Mouse (Mus musculus) layer of hippocampus, postnatal 25 days (tissue): ENCODE data around the gene Clic6. TPM values are rescaled to one million over a fixed set of nuclear protein-coding genes. Genes with fewer than 3 reads are reported as not detected.

Experiments
- DNase-seq, 2 experiments: peaks; one replicate each; pipeline ENCODE4 v3.0.0; 2022; ENCODE audit warnings: mixed read lengths in 2 of 2, low spot score in 1 of 2; ENCODE audit errors: extremely low spot score in 1 of 2
- total RNA-seq, 2 experiments: library from RNA; stranded (reverse); gene quantifications; 2 replicates each; pipeline ENCODE4 v1.2.3; 2021

Gene Clic6
- total RNA-seq, result 1 to 10 TPM; 1.2 TPM

GRCm38 (mm10) chr16:92485436-92485835, at the start of gene Clic6:
Gene Clic6, plus strand, starts transcription at chr16:92485736.
- no peak for DNase-seq

GRCm38 (mm10) chr16:92439775-92440174, 45.8 kb upstream of the Clic6 start:
- DNase-seq, result no peak

DNA sequence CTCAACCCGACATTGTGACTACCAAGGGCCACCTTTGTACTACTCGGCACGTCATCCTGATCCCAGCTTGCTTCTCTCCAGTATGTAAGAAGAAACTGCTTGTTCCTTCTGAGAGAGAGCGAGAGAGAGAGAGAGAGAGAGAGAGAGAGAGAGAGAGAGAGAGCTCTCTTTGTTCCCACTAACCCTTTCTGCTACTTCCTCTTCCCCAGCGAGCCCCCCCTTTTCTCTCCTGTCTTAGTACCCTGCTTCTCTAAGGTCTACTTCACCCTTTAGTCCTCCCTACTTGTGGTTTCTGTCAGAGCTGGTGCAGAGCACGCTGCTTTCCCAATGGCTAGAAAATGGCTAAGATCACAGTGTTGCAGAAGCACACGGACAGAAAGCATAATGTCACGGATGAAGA, 45.3 kb upstream of the Clic6 start:
- DNase-seq, result no peak

GRCm38 (mm10) chr16:92441203-92441602, 44.3 kb upstream of the Clic6 start:
- no peak for DNase-seq

DNA sequence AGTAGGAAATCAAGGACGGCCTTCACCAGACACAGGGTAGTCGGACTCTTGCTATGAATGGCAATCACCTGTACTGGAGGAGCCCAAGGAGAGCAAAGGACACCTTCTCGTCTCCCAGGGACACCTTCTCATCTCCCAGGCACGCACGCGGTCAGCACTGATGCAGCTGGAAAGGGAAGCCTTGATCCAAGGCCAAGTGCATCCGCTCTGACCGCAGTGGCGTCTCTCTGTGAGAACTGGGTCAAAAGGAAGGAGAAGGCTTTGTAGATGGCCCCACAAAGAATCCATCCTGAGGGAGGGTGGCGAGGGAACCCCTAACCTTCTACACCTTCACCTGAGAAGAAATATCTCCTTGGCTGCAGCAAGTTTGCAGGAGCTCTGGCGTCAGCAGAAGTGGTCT, 43.4 kb upstream of the Clic6 start:
- no peak for DNase-seq

- no peak for DNase-seq
Measured at GRCm38 (mm10) chr16:92442946-92443345, 42.6 kb upstream of the Clic6 start.

DNA sequence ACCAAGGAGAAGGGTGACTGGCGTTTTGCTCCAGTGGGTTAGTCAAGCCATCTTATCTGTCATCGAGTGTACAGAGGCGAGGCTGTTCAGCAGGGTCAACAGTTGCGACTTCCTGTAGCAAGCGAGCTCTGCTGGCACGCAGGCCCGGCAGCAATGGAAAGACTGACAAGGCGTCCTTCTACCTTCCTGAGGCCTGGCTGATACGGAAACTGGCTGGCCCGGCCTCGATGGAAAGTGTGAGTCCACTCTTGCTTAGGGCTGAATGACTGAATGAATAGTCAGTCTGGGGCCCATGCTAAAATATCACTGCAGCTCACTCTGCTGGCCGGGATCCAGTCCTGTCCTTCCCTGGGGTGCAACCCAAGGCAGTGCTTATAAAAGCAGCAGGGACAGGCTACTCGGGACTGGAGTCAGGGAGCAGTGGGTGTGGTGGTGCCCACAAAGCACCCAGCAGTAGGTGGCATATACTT, 41.9 kb upstream of the Clic6 start:
- DNase-seq, result no peak

- DNase-seq, result no peak
Measured at GRCm38 (mm10) chr16:92445377-92445776, 40.2 kb upstream of the Clic6 start.

DNA sequence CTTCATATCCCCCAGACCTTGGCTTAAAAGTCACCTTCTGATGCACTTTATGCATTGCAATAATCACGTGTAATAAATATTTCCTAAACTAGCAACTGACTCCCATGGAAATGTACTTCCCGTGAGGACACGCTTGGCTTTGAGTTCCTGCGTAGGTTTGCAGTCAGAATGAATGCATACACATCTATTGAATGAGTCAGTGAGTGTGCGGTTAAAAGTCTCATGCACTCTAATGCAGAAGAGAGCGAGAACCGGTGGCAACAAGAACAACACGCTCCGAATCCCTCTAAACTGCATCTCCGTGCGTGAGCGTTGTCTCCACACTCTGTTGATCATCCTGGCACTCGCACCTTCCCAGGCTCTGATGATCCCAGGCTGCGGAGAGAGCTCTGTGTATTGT, 36.5 kb upstream of the Clic6 start:
- no peak for DNase-seq

- DNase-seq, result no peak
Measured at GRCm38 (mm10) chr16:92450331-92450730, 35.2 kb upstream of the Clic6 start.

DNA sequence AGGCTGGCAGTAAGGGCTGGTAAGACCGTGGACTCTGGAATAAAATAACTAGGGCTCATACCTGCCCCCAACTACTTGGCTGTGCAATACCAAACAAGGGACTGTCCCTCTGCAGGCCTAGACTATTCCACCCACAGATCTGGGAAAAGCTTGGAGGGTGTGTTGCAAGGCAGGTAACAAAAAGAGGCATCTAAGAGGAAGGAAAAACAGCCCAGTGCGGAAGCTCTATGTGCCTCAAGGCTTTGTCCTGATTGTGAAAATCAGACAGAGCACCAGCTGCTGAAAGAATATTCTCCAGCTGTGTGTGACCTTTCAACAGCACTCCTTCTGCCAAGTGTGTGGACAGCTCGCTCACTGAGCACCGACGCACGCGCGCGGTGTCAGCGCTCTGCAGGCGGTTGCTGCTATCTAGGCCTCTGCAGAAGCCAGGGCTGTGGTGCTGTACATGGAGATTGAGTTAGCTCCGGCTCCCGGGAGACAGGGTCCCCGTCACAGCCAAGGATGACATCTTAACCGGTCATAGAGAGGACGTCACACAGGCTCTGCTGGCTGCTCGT, 33.9 kb upstream of the Clic6 start:
- DNase-seq, result no peak

- DNase-seq, result no peak
Measured at GRCm38 (mm10) chr16:92452609-92453008, 32.9 kb upstream of the Clic6 start.

DNA sequence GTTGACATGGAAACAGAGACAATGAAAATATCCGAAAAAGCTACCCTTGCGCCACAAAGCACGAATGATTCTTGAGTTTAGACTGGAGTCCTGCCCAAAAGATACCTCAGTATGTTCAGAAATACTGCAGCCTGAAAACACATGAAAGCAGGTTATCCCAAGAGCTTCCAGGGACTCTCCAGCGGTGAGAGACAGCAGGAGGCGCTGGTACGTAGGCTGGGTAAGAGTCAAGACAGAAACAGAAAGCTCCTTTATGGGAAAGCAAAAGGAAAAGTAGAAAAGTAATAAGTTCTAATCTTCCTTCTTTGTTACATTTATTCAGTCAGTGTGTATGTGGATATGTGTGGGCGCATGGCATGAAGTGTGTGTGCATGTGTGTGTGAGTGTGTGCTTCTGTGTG, 31.5 kb upstream of the Clic6 start:
- no peak for DNase-seq

DNA sequence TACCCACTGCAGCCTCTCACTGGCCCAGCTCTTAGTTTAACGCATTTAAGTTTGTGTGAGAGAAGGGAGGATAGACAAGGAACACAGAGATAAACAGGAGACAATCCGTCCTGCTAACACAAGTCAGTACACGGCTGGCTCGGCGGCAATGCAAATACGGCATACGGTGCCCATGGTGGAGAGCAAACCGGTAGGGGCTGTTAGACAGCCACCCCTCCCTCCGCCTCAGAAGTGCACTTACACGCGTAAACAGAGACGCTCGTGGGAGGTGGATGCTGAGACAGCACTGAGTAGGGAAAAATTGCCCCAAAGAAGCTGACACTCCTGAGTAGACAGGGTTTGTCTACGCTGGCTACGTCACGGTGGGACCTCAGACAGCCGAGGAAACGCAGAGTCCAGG, 31.0 kb upstream of the Clic6 start:
- no peak for DNase-seq

DNA sequence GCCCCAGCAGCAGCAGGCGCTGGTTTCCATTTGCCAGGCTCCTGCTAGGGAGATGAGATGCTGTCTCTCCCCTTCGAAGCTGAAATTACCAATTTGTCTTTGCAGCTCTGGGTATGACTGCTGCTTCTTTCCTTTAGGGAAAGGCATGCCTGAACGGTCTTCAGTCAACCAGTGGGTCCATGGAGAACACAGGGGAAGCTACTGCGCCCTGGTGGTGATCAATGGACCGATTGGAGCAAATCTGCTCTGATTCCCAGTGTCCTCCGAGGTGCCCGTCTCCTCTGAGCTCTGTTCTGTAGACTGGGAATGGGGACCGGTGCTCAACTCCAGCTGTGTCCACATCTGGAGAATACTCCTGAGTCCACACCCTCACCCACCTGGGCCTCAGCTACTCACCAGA, 30.0 kb upstream of the Clic6 start:
- DNase-seq, result no peak

DNA sequence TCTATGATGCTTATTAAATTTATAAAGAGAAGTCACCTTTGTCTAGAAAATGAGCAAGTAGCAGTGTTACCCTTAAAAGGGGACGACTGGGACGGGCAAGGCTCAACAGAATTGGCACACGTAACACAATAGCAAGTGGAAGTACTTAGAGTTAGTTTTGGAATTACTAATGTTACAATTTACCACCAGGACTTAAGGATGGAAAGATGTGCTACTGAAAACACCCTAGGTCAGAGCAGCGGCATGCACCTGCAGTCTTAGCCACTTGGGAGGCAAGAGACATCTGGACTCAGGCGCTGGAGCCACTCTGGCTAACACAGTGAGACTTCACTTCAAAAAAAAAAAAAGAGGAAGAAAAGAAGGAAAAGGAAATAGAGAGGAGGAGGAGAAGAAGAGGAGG, 29.6 kb upstream of the Clic6 start:
- DNase-seq, result no peak

GRCm38 (mm10) chr16:92457594-92457993, 27.9 kb upstream of the Clic6 start:
- DNase-seq, result peak; percentile 48 to 72

DNA sequence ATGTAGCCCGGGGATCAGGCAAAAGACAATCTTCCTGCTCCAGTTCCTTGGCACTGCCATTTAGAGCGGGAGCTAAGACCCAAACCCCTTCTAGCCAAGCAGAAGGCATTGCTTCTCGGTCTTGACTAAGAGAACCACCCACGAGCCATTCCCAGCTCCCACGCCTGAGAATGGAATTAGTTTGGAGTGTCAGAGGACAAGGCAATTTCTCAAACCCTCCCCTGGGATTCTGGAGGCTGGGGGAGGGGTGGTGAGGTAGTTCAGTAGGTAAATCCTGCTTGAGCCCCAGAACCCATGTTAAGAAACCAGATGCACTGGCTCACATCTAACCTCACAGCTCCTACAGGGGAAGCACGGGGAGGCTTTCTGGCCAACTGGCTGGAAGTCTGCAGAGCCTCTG, 24.1 kb upstream of the Clic6 start:
- DNase-seq, result no peak

GRCm38 (mm10) chr16:92464390-92464972, 21.1 kb upstream of the Clic6 start:
- no peak for DNase-seq

DNA sequence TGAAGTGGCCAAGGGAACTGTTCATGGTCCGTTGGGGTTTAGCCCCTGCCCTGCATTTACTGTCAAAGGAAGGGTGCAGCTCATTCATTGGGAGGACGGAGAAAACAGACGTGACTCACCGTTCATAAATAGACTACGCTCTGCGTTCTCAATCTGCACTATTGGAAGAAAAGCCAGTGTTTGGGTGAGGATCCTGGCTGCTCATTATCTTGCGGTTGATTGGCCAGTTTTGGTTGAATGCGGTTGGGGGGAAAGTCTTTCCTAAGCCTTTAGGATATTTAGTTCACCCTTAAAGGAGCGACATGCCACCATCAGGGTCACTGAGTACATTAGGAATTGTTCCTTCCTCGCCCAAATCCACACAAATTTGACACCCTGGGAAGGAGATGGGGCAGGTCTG, 20.3 kb upstream of the Clic6 start:
- no peak for DNase-seq

GRCm38 (mm10) chr16:92465642-92466526, 19.7 kb upstream of the Clic6 start:
- DNase-seq, result peak; percentile 80 to 91

- DNase-seq, result no peak
Measured at GRCm38 (mm10) chr16:92467041-92467440, 18.5 kb upstream of the Clic6 start.
